Mouse (Mus musculus) gonadal fat pad, adult 2 months (tissue): ENCODE data around the gene Ccdc63. TPM values are rescaled to one million over a fixed set of nuclear protein-coding genes. Genes with fewer than 3 reads are reported as not detected.

ENCODE experiments used
- DNase-seq: peaks from one replicate; pipeline ENCODE4 v3.0.0-alpha.2; 2012; ENCODE audit warnings: low read depth
- polyA plus RNA-seq: library from polyadenylated mRNA; depleted of rRNA; stranded (reverse); fragments of >200 nt; gene quantifications from 2 replicates; pipeline ENCODE4 v1.2.3, GENCODE M21; 2012

The Ccdc63 gene
- polyA plus RNA-seq, 1 experiment, result 0.41 TPM

- no peak for DNase-seq
Measured at GRCm38 (mm10) chr5:122125211-122125760, 15.3 kb downstream of the Ccdc63 start.

- no peak for DNase-seq
Measured at GRCm38 (mm10) chr5:122116243-122116642, 24.4 kb downstream of the Ccdc63 start.

DNA sequence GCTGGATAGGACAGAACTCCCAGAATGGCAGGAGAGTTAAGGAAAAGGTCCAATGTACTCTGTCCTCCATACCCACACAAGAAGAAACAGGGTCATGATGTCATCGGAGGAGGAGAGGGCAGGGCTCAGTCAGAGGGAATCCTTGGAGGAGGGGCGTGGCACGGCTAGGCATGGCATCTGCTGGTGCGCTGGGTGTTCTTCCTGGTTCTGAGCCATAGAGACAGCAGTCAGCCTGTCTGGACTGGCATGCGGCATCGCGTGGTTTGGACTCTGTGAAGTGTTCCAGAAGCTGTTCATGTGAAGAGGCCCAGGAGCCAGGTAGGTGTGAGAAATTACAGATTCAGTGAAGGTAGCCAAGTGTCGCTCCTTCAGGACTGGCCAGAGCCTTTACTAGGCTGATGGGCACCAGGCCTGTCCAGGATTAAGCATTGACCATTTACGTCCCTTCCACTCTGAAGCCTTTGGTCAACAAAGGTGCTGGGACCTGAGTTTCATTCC is 25.3 kb downstream of the Ccdc63 start:
- no peak for DNase-seq

DNA sequence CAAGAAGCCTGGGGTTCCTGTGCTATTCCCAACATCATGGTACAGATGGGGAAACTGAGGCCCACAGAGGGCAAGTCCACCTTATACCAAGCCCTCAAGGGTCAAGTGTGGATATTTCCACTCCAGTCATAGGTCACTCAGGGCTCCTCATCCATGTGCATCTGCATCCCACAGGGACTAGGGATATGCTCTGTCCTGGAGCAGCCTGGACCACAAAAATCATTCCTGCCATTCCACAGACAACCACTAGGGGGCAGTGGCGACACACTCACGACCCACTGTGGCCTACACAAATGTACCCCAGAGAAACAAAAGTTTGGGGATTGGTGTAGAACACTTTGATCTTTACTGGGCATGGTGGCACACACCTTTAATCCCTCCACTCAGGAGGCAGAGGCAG is 26.4 kb downstream of the Ccdc63 start:
- DNase-seq, result no peak

- DNase-seq, result no peak
Measured at GRCm38 (mm10) chr5:122113450-122113849, 27.2 kb downstream of the Ccdc63 start.

GRCm38 (mm10) chr5:122111933-122112248 is 28.7 kb downstream of the Ccdc63 start:
- no peak for DNase-seq

- no peak for DNase-seq
Measured at GRCm38 (mm10) chr5:122111091-122111932, 29.3 kb downstream of the Ccdc63 start.

- no peak for DNase-seq
Measured at GRCm38 (mm10) chr5:122110625-122111024, 30.0 kb downstream of the Ccdc63 start.

DNA sequence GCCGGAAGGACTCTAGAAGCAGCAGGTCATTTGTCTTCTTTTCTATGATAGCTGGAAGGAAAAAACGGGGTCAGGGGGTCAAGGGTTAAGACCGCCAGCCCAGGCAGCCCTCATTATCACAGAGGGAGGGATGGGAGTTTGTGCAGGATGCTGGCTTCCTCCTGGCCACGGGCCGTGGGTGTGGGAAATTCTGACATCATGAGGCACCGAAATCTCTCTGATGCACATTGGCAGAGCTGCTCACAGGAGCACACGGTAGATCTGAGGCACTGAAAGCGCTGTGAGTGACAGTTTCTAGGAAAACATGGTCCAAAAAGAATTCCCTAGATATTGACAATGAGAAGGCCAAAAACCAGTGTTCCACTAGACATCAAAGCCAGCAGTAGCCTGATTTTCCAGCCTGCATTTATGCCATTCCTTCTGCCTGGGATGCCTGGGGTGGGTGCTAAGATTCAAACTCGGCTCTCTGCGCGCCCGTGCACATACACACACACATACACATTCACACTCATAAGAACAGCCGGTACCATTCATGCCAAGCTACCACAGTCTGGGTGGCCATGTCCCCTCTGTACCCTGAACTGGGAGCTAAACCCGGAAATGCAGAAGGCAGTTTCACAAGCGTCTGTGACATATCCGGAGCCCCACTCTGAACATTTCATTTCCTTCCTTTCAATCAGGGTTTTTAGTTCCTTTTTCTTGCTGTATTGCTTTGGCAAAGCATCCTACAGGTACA is 31.1 kb downstream of the Ccdc63 start:
- no peak for DNase-seq

GRCm38 (mm10) chr5:122108104-122108503 is 32.5 kb downstream of the Ccdc63 start:
- DNase-seq, result no peak

GRCm38 (mm10) chr5:122106212-122106611 is 34.4 kb downstream of the Ccdc63 start:
- no peak for DNase-seq

- no peak for DNase-seq
Measured at GRCm38 (mm10) chr5:122104981-122105380, 35.6 kb downstream of the Ccdc63 start.

DNA sequence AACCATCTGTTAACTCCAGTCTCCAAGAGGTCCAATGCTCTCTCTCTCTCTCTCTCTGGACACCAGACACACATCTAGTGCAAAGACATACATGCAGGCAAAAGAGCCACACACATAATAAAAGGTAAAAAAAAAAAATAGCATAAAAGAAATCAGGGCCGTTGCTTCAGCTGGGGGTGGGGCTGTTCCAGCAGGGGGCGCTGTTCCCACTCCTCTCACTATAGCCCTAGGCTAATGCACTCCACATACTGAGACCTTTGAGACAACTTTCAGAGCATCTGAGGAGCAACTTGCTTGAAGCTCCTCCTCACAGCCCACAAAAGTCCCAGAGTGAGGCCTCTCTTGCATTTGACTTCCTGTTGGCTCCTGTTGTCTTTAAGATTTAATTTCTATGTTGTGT is 36.4 kb downstream of the Ccdc63 start:
- DNase-seq, result no peak

GRCm38 (mm10) chr5:122103075-122103474 is 37.5 kb downstream of the Ccdc63 start:
- no peak for DNase-seq

- DNase-seq, result no peak
Measured at GRCm38 (mm10) chr5:122102476-122103050, 38.1 kb downstream of the Ccdc63 start.

DNA sequence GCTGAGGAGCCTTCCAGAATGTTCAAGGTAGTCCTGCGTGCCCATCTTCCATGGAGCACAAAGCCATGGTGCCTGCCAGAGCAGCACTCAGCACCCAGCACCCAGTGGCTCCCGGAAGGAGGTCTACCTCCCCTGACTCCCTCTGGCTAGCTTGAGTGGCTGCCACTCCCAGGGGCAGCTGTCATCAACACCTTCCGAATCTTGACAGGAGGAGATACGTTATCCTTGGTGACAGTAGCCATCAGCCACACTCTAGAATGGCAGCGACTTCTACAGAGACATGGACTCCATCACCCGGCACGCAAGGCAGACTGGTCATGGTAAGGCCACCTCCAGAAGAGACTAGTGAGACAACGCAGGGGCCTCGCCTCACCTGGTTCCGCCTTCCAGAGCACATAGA is 46.2 kb downstream of the Ccdc63 start:
- DNase-seq, result no peak

DNA sequence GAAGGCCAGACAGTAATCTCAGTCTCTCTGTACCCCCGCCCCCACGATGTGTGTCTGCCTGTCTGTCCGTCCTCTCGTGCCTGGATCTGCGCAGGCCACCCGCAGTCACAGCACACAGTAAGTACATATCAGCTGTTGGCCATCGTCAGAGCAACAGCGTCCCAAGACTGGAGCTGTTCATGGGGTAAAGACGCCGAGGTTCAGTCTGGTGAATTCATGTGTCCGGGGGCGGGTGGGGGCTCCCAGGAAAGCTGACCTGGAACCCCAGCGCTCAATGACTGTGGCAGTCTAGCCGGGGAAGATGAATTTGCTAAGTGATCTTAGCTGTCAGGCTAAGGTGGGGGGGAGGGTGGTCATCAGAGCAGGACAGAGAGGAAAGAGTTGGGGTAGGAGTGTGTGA is 46.9 kb downstream of the Ccdc63 start:
- no peak for DNase-seq

GRCm38 (mm10) chr5:122092794-122093193 is 47.8 kb downstream of the Ccdc63 start:
- no peak for DNase-seq

DNA sequence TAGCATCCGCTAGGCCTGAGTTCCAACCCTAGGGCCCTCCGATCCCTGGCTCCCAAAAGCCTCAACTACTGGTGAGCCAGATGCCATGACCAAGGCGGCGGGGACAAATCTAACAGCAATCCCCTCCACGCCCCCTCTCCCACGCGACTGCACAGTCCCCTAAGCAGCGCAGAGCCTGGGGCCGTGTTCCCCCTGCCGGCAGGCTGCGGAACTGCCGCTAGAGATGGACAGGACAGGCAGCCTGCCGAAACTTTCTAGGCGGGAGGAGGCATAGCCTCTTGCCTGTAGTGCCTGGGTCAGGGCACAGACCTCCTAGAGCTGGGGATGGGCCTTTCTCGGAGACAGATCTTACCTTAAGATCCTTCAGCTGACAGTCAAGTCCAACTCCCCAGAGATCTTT is 49.6 kb downstream of the Ccdc63 start:
- DNase-seq, result no peak

DNA sequence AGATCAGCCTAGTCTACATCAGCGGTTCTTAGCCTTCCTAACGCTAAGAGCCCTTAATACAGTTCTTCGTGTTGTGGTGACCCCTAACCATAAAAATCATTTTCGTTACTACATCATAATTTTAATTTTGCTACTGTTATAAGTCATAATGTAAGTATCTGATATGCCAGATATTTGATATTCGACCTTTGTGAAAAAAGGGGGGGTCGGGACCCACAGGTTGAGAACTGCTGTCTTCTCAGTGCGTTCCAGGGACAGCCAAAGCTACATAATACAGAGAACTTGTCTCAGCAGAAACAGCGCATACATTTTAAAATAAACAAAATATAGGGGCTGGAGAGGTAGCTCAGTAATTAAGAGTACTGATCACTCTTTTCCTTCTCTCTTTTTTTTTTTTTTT is 51.0 kb downstream of the Ccdc63 start:
- DNase-seq, result no peak

- DNase-seq, result no peak
Measured at GRCm38 (mm10) chr5:122088917-122089316, 51.7 kb downstream of the Ccdc63 start.

GRCm38 (mm10) chr5:122086121-122086520 is 54.5 kb downstream of the Ccdc63 start:
- no peak for DNase-seq
